30 mouse cellular contexts compared by ENCODE assay signal in the genomic region with DNA sequence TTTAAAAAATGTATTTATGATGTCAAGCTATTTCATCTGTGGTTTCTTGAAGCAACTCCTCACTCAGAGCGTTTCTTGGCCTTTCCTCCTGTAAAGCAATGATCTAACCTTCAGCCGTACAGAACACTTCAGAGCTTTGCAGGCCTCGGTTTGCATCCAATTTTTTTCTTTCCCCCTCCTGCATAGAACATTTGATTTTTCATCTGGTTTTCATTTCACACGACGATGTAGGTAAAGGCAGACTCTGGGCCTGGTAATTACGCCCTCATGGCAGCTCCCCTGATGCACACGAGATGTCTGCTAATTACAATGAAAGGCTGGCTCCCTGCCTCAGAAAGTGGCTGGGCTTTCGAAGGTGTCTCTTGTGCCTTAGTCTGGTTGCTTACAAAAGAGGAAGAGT.
DNase-seq lines count a peak whose midpoint lies in the region; ATAC-seq and TF ChIP-seq lines count a peak whose summit lies in the region.
"Had no signal": no experiment of that assay in that cellular context is flagged by ENCODE, and none has a peak within 500 bp of the region (broad histone marks: within the 10 kb centered on the region; RNA-seq: fewer than 3 reads in every experiment).

No protein-coding gene starts in this region.

- H3K27ac ChIP-seq in MEL (ENCODE audit: control insufficient read depth, low read depth, low read length) = peak overlapping the region; percentile 97
- H3K27ac ChIP-seq in embryonic facial prominence, embryonic 11.5 days (replicated peaks; ENCODE audit: low read depth, low read length) = peak overlapping the region; percentile 49
- peak overlapping the region; percentile 76 for H3K27ac ChIP-seq in embryonic fibroblast, embryonic 13.5 days (ENCODE audit: insufficient read depth, low read length)
- H3K27ac ChIP-seq in limb, embryonic 13.5 days = peak overlapping the region; percentile 70
- H3K27ac ChIP-seq in liver, embryonic 11.5 days (ENCODE audit: low read depth, low read length) = no peak overlapping the region
- H3K27ac ChIP-seq: forebrain, embryonic 10.5 days; forebrain, embryonic 15.5 days; heart, embryonic 13.5 days; hindbrain, embryonic 10.5 days; intestine, embryonic 15.5 days; liver, embryonic 15.5 days; midbrain, embryonic 15.5 days; stomach, postnatal 0 days had no signal

- TF ChIP-seq EP300 in MEL (IDR thresholded peaks at IDR 0.05; ENCODE audit: low read depth in 1 of 2, low read length in 2 of 2) = no peak

- WGBS in embryonic facial prominence, embryonic 11.5 days = 33% methylated on average over 8 of the region's 8 CpGs
- 15% methylated on average over 8 of the region's 8 CpGs for WGBS in limb, embryonic 13.5 days
- WGBS in liver, embryonic 11.5 days = 76% methylated on average over 8 of the region's 8 CpGs

- TF ChIP-seq CTCF in MEL (IDR thresholded peaks at IDR 0.05 in 2 of 3, conservative IDR thresholded peaks at IDR 0.05 in 1 of 3; ENCODE audit: control insufficient read depth in 1 of 3, insufficient read depth in 1 of 3, low read depth in 2 of 3, low read length in 3 of 3, poor library complexity in 1 of 3, severe bottlenecking in 1 of 3) = no peak
- no peak for TF ChIP-seq CTCF in embryonic fibroblast, embryonic 13.5 days (IDR thresholded peaks at IDR 0.05; ENCODE audit: borderline replicate concordance, insufficient read depth, low read length)

- H3K27me3 ChIP-seq in MEL (ENCODE audit: control insufficient read depth in 1 of 2, insufficient read depth in 2 of 2, low read length in 2 of 2) = no peaks in the 10 kb centered on the region
- H3K27me3 ChIP-seq in embryonic facial prominence, embryonic 11.5 days (ENCODE audit: control insufficient read depth, insufficient read depth, low read length) = no peaks in the 10 kb centered on the region
- H3K27me3 ChIP-seq in limb, embryonic 13.5 days = no peaks in the 10 kb centered on the region
- no peaks in the 10 kb centered on the region for H3K27me3 ChIP-seq in liver, embryonic 11.5 days (replicated peaks; ENCODE audit: control insufficient read depth, insufficient read depth, low read length)
- H3K27me3 ChIP-seq: forebrain, embryonic 15.5 days; heart, embryonic 13.5 days; intestine, embryonic 15.5 days; liver, embryonic 15.5 days; midbrain, embryonic 15.5 days had no signal

- ATAC-seq in embryonic facial prominence, embryonic 11.5 days (replicated peaks; ENCODE audit: insufficient number of reproducible peaks, low FRiP score, low TSS enrichment, low read depth) = peak; percentile 14; the same call in 1 of the 2 replicates
- ATAC-seq in limb, embryonic 13.5 days (ENCODE audit: low FRiP score, low read depth) = peak; percentile 65
- ATAC-seq in liver, embryonic 11.5 days (replicated peaks; ENCODE audit: low FRiP score) = no peak
- ATAC-seq: forebrain, embryonic 15.5 days; hindbrain, embryonic 16.5 days; intestine, embryonic 15.5 days; midbrain, embryonic 15.5 days had no signal

- DNase-seq in MEL (ENCODE audit: low read depth, low spot score) = peak; percentile 44
- peak; percentile 80 for DNase-seq in embryonic facial prominence, embryonic 11.5 days (ENCODE audit: low spot score)
- no peak for DNase-seq in kidney, adult 18-20 months
- no peak for DNase-seq in liver, embryonic 11.5 days (ENCODE audit: low spot score)
- no peak for DNase-seq in adrenal gland, postnatal 10 days
- DNase-seq: adrenal gland, adult 2 months; cerebellum, adult 11 months; cerebellum, adult 9-10 months; cerebellum, postnatal 36 days; heart, postnatal 10 days; kidney, adult 9 months; kidney, postnatal 10 days; layer of hippocampus, adult 9-11 months; liver; lung, embryonic 14.5 days; lung, postnatal 14 days; spleen, adult 18-20 months; thymus, adult 18-20 months; thymus, postnatal 25 days had no signal

- TF ChIP-seq RAD21 in MEL (IDR thresholded peaks at IDR 0.05; ENCODE audit: low read depth, low read length) = no peak

- no peaks in the 10 kb centered on the region for H3K9me3 ChIP-seq in MEL (replicated peaks; ENCODE audit: insufficient read depth, low read length)
- H3K9me3 ChIP-seq in embryonic facial prominence, embryonic 11.5 days (replicated peaks; ENCODE audit: control insufficient read depth, low read length) = no peaks in the 10 kb centered on the region
- H3K9me3 ChIP-seq in limb, embryonic 13.5 days = no peaks in the 10 kb centered on the region
- H3K9me3 ChIP-seq in liver, embryonic 11.5 days (ENCODE audit: control insufficient read depth, low read length) = no peaks in the 10 kb centered on the region
- H3K9me3 ChIP-seq: forebrain, embryonic 10.5 days; forebrain, embryonic 15.5 days; heart, embryonic 13.5 days; hindbrain, embryonic 10.5 days; intestine, embryonic 15.5 days; liver, embryonic 15.5 days; midbrain, embryonic 15.5 days had no signal

- peaks cover 30 to 53% of the 10 kb centered on the region in 2 experiments for H3K4me1 ChIP-seq in MEL (ENCODE audit: control insufficient read depth in 1 of 2, insufficient read depth in 2 of 2, low read length in 2 of 2)
- peaks cover 7% of the 10 kb centered on the region; the same call in 1 of the 2 replicates for H3K4me1 ChIP-seq in embryonic facial prominence, embryonic 11.5 days (ENCODE audit: control insufficient read depth, insufficient read depth, low read length)
- peaks cover 6% of the 10 kb centered on the region; the same call in 1 of the 2 replicates for H3K4me1 ChIP-seq in embryonic fibroblast, embryonic 13.5 days (ENCODE audit: control insufficient read depth, insufficient read depth, low read length)
- H3K4me1 ChIP-seq in limb, embryonic 13.5 days = peaks cover 68% of the 10 kb centered on the region
- H3K4me1 ChIP-seq in liver, embryonic 11.5 days (replicated peaks; ENCODE audit: control insufficient read depth, insufficient read depth, low read length) = no peaks in the 10 kb centered on the region
- H3K4me1 ChIP-seq: forebrain, embryonic 15.5 days; midbrain, embryonic 15.5 days had no signal

- H3K36me3 ChIP-seq in MEL (ENCODE audit: control insufficient read depth in 1 of 2, insufficient read depth in 2 of 2, low read length in 2 of 2) = peaks cover 0 to 57% of the 10 kb centered on the region in 2 experiments; a peak in 2 of 4 replicates
- H3K36me3 ChIP-seq in embryonic facial prominence, embryonic 11.5 days (replicated peaks; ENCODE audit: control insufficient read depth, insufficient read depth, low read depth, low read length) = no peaks in the 10 kb centered on the region
- no peaks in the 10 kb centered on the region for H3K36me3 ChIP-seq in limb, embryonic 13.5 days
- H3K36me3 ChIP-seq in liver, embryonic 11.5 days (ENCODE audit: control insufficient read depth, insufficient read depth, low read length) = no peaks in the 10 kb centered on the region
- H3K36me3 ChIP-seq: forebrain, embryonic 10.5 days; forebrain, embryonic 15.5 days; hindbrain, embryonic 10.5 days; intestine, embryonic 15.5 days; liver, embryonic 15.5 days; midbrain, embryonic 15.5 days had no signal

- H3K79me2 ChIP-seq in MEL (ENCODE audit: control insufficient read depth, insufficient read depth, low read length, poor library complexity) = no peaks in the 10 kb centered on the region; the same call in 1 of the 2 replicates

- no peak overlapping the region for H3K4me3 ChIP-seq in MEL (ENCODE audit: control insufficient read depth in 1 of 2, insufficient read depth in 1 of 2, low read depth in 2 of 2, low read length in 2 of 2)
- H3K4me3 ChIP-seq in embryonic facial prominence, embryonic 11.5 days (ENCODE audit: low read depth, low read length) = no peak overlapping the region
- H3K4me3 ChIP-seq in embryonic fibroblast, embryonic 13.5 days (ENCODE audit: insufficient read depth, low read length) = no peak overlapping the region
- no peak overlapping the region for H3K4me3 ChIP-seq in limb, embryonic 13.5 days
- no peak overlapping the region for H3K4me3 ChIP-seq in liver, embryonic 11.5 days (ENCODE audit: low read depth, low read length)
- H3K4me3 ChIP-seq: forebrain, embryonic 10.5 days; forebrain, embryonic 15.5 days; heart, embryonic 13.5 days; hindbrain, embryonic 10.5 days; intestine, embryonic 15.5 days; liver, embryonic 15.5 days; midbrain, embryonic 15.5 days had no signal

- no peak overlapping the region for H3K4me2 ChIP-seq in embryonic facial prominence, embryonic 11.5 days (ENCODE audit: low read depth, low read length)
- 0 out of 2 replicates have a peak overlapping the region, but pooled peaks have one; percentile 27 for H3K4me2 ChIP-seq in limb, embryonic 13.5 days (replicated peaks)
- no peak overlapping the region for H3K4me2 ChIP-seq in liver, embryonic 11.5 days
- H3K4me2 ChIP-seq: forebrain, embryonic 15.5 days; heart, embryonic 13.5 days; intestine, embryonic 15.5 days; liver, embryonic 15.5 days; lung, embryonic 14.5 days; midbrain, embryonic 15.5 days had no signal

- 0 out of 4 replicates have a peak, but pooled peaks of 1 of the 2 experiments have one; percentile 3 for TF ChIP-seq POLR2A in MEL (IDR thresholded peaks at IDR 0.05; ENCODE audit: control insufficient read depth in 1 of 2, insufficient read depth in 1 of 2, low read depth in 1 of 2, low read length in 2 of 2, poor library complexity in 1 of 2)
- TF ChIP-seq POLR2A in embryonic fibroblast, embryonic 13.5 days (IDR thresholded peaks at IDR 0.05; ENCODE audit: low read depth, low read length) = no peak

- H3K9ac ChIP-seq in MEL (ENCODE audit: control insufficient read depth, low read depth, low read length, poor library complexity, severe bottlenecking) = peak overlapping the region; percentile 59
- H3K9ac ChIP-seq in embryonic facial prominence, embryonic 11.5 days (replicated peaks; ENCODE audit: low read length) = no peak overlapping the region
- H3K9ac ChIP-seq in limb, embryonic 13.5 days = no peak overlapping the region
- no peak overlapping the region for H3K9ac ChIP-seq in liver, embryonic 11.5 days (ENCODE audit: low read depth, low read length)
- H3K9ac ChIP-seq: forebrain, embryonic 15.5 days; heart, embryonic 13.5 days; intestine, embryonic 15.5 days; liver, embryonic 15.5 days; lung, embryonic 14.5 days; midbrain, embryonic 15.5 days had no signal

TF ChIP-seq in MEL, 35 proteins besides CTCF, POLR2A, EP300 and RAD21:
- no peak for TF ChIP-seq JUND (IDR thresholded peaks at IDR 0.05; ENCODE audit: low read depth, low read length)
- 0 out of 2 replicates have a peak, but pooled peaks have one; percentile 11 for TF ChIP-seq CHD1 (IDR thresholded peaks at IDR 0.05; ENCODE audit: low read depth, low read length)
- no peak for TF ChIP-seq ELF1 (IDR thresholded peaks at IDR 0.05; ENCODE audit: low read depth, low read length)

Comparison
In these comparisons a context has a peak if more than half of its experiments do, and no peak if none do; other contexts are left out.
1. DNase-seq: peak in MEL (single experiment) and embryonic facial prominence, embryonic 11.5 days (single experiment); none in kidney, adult 18-20 months (single experiment), liver, embryonic 11.5 days (single experiment) and adrenal gland, postnatal 10 days (single experiment).